Mouse (Mus musculus) embryonic facial prominence, embryonic 13.5 days (tissue): ENCODE data around the gene Pxylp1. TPM values are rescaled to one million over a fixed set of nuclear protein-coding genes. Genes with fewer than 3 reads are reported as not detected.
A peak's percentile ranks its signal among the peaks of the same experiment; 100 is the strongest.

Experiments
- ATAC-seq: fragments of 200-750 bp; cut with Nextera tagmentation; 2 replicates; pipeline ENCODE4 v1.8.0; 2017; ENCODE audit warnings: low read depth; ENCODE audit not compliant: insufficient number of reproducible peaks, insufficient read depth, low FRiP score, low TSS enrichment
- H3K27ac ChIP-seq: fragments of 300-500 bp; sonication (generic); 2 replicates; pipeline ENCODE4 v1.5.1; 2015; ENCODE audit warnings: moderate library complexity, mild to moderate bottlenecking, inconsistent platforms
- H3K27me3 ChIP-seq: fragments of 300-500 bp; sonication (generic); 2 replicates; pipeline ENCODE4 v1.6.1; 2015; ENCODE audit warnings: mild to moderate bottlenecking, inconsistent platforms
- H3K36me3 ChIP-seq: fragments of 300-500 bp; sonication (generic); 2 replicates; pipeline ENCODE4 v1.6.1; 2015; ENCODE audit warnings: mild to moderate bottlenecking, inconsistent platforms
- H3K4me1 ChIP-seq: fragments of 300-500 bp; sonication (generic); 2 replicates; pipeline ENCODE4 v1.6.1; 2015; ENCODE audit warnings: inconsistent platforms
- H3K4me2 ChIP-seq: fragments of 300-500 bp; sonication (generic); 2 replicates; pipeline ENCODE4 v1.6.1; 2015; ENCODE audit warnings: moderate library complexity, mild to moderate bottlenecking, inconsistent platforms
- H3K4me3 ChIP-seq: fragments of 300-500 bp; sonication (generic); 2 replicates; pipeline ENCODE4 v1.5.1; 2015; ENCODE audit warnings: mild to moderate bottlenecking, inconsistent platforms
- H3K9ac ChIP-seq: fragments of 300-500 bp; sonication (generic); 2 replicates; pipeline ENCODE4 v1.6.1; 2015; ENCODE audit warnings: mild to moderate bottlenecking, inconsistent platforms
- H3K9me3 ChIP-seq: fragments of 300-500 bp; sonication (generic); 2 replicates; pipeline ENCODE4 v1.6.1; 2016; ENCODE audit warnings: inconsistent platforms
- WGBS: fragments of 180-500 bp; shearing (Covaris S2); methylation state at CpG from one replicate; pipeline ENCODE4 v1.1.7; 2015; ENCODE audit warnings: mixed read lengths; 5-methylcytosine and 5-hydroxymethylcytosine counted together
- polyA plus RNA-seq: library from polyadenylated mRNA; unstranded; fragments of >200 nt; fragmentation: Nextera tagmentation; extraction: Ambion mirVana; gene quantifications from 2 replicates; pipeline ENCODE4 v1.2.1, GENCODE M21; 2015

The Pxylp1 gene
- polyA plus RNA-seq, 1 experiment from 2014 or later = 33.7 TPM

GRCm38 (mm10) chr9:96870104-96870503 is 22.4 kb downstream of the Pxylp1 start:
- 77% methylated on average over 8 of the region's 8 CpGs for WGBS
- Histone ChIP-seq H3K36me3 (peaks cover 10% of the 10 kb centered on the region; the same call in 1 of the 2 replicates), H3K9me3 (peaks cover 8% of the 10 kb centered on the region), H3K27ac (no peak overlapping the region), H3K4me3 (no peak overlapping the region), H3K4me2 (no peak overlapping the region), H3K4me1 (peaks cover 12% of the 10 kb centered on the region), H3K27me3 (no peaks in the 10 kb centered on the region), H3K9ac (no peak overlapping the region)
- ATAC-seq = no peak

GRCm38 (mm10) chr9:96869542-96869941 is 22.9 kb downstream of the Pxylp1 start:
- no peak for ATAC-seq
- peaks cover 10% of the 10 kb centered on the region; the same call in 1 of the 2 replicates for H3K36me3 ChIP-seq
- peaks cover 8% of the 10 kb centered on the region; the same call in 1 of the 2 replicates for H3K4me1 ChIP-seq
- H3K27me3 ChIP-seq = no peaks in the 10 kb centered on the region
- H3K9ac ChIP-seq = no peak overlapping the region
- no peak overlapping the region for H3K27ac ChIP-seq
- no peak overlapping the region for H3K4me3 ChIP-seq
- H3K9me3 ChIP-seq = peaks cover 8% of the 10 kb centered on the region
- no peak overlapping the region for H3K4me2 ChIP-seq
- 79% methylated on average over 5 of the region's 5 CpGs for WGBS

GRCm38 (mm10) chr9:96868546-96868945 is 23.9 kb downstream of the Pxylp1 start:
- H3K4me2 ChIP-seq = no peak overlapping the region
- H3K9ac ChIP-seq = no peak overlapping the region
- H3K27ac ChIP-seq = no peak overlapping the region
- ATAC-seq = no peak
- peaks cover 8% of the 10 kb centered on the region for H3K9me3 ChIP-seq
- 92% methylated on average over 6 of the region's 6 CpGs for WGBS
- H3K27me3 ChIP-seq = no peaks in the 10 kb centered on the region
- peaks cover 12% of the 10 kb centered on the region for H3K4me1 ChIP-seq
- peaks cover 9% of the 10 kb centered on the region; the same call in 1 of the 2 replicates for H3K36me3 ChIP-seq
- H3K4me3 ChIP-seq = no peak overlapping the region

GRCm38 (mm10) chr9:96867165-96867564 is 25.3 kb downstream of the Pxylp1 start:
- Histone ChIP-seq H3K9me3 (peaks cover 8% of the 10 kb centered on the region), H3K27ac (no peak overlapping the region), H3K27me3 (no peaks in the 10 kb centered on the region), H3K9ac (no peak overlapping the region), H3K4me3 (no peak overlapping the region), H3K4me1 (peaks cover 25% of the 10 kb centered on the region), H3K4me2 (no peak overlapping the region), H3K36me3 (peaks cover 6% of the 10 kb centered on the region; the same call in 1 of the 2 replicates)
- 67% methylated on average over 7 of the region's 7 CpGs for WGBS
- no peak for ATAC-seq

- no peak overlapping the region for H3K4me2 ChIP-seq
- no peak for ATAC-seq
- H3K9ac ChIP-seq = no peak overlapping the region
- peaks cover 34% of the 10 kb centered on the region for H3K4me1 ChIP-seq
- 94% methylated on average over 5 of the region's 5 CpGs for WGBS
- H3K4me3 ChIP-seq = no peak overlapping the region
- no peaks in the 10 kb centered on the region for H3K27me3 ChIP-seq
- H3K36me3 ChIP-seq = 0 out of 2 replicates have a peak, but pooled peaks cover 3% of the 10 kb centered on the region
- no peak overlapping the region for H3K27ac ChIP-seq
- peaks cover 6% of the 10 kb centered on the region for H3K9me3 ChIP-seq
Observed at GRCm38 (mm10) chr9:96866196-96866595, 26.3 kb downstream of the Pxylp1 start.

GRCm38 (mm10) chr9:96865473-96866050 is 26.9 kb downstream of the Pxylp1 start:
- no peak; the same call in 1 of the 2 replicates for ATAC-seq
- 60% methylated on average over 16 of the region's 16 CpGs for WGBS
- H3K4me1 ChIP-seq = peaks cover 40% of the 10 kb centered on the region

GRCm38 (mm10) chr9:96863539-96863938 is 28.9 kb downstream of the Pxylp1 start:
- no peak overlapping the region; the same call in 1 of the 2 replicates for H3K9ac ChIP-seq
- no peak overlapping the region for H3K27ac ChIP-seq
- ATAC-seq = no peak

More at GRCm38 (mm10) chr9:96865473-96866050, 26.9 kb downstream of the Pxylp1 start:
- H3K36me3 ChIP-seq = no peaks in the 10 kb centered on the region
- no peak overlapping the region for H3K4me3 ChIP-seq
- no peak overlapping the region for H3K4me2 ChIP-seq
- no peak overlapping the region for H3K9ac ChIP-seq
- H3K9me3 ChIP-seq = peaks cover 2% of the 10 kb centered on the region; the same call in 1 of the 2 replicates
- no peaks in the 10 kb centered on the region for H3K27me3 ChIP-seq
- H3K27ac ChIP-seq = no peak overlapping the region

GRCm38 (mm10) chr9:96862836-96863235 is 29.6 kb downstream of the Pxylp1 start:
- Histone ChIP-seq H3K4me1 (peaks cover 45% of the 10 kb centered on the region), H3K4me3 (no peak overlapping the region), H3K36me3 (no peaks in the 10 kb centered on the region), H3K9ac (no peak overlapping the region), H3K9me3 (no peaks in the 10 kb centered on the region), H3K4me2 (no peak overlapping the region), H3K27ac (peak overlapping the region; percentile 40; the same call in 1 of the 2 replicates), H3K27me3 (no peaks in the 10 kb centered on the region)
- no peak for ATAC-seq
- 45% methylated on average over 4 of the region's 4 CpGs for WGBS

More at GRCm38 (mm10) chr9:96863539-96863938, 28.9 kb downstream of the Pxylp1 start:
- no peak overlapping the region for H3K4me3 ChIP-seq
- H3K4me2 ChIP-seq = no peak overlapping the region
- H3K27me3 ChIP-seq = no peaks in the 10 kb centered on the region
- 52% methylated on average over 3 of the region's 3 CpGs for whole genome bisulfite sequencing
- H3K4me1 ChIP-seq = peaks cover 44% of the 10 kb centered on the region
- no peaks in the 10 kb centered on the region for H3K36me3 ChIP-seq
- no peaks in the 10 kb centered on the region for H3K9me3 ChIP-seq

- Histone ChIP-seq H3K4me1 (peaks cover 45% of the 10 kb centered on the region), H3K9ac (no peak overlapping the region), H3K27ac (peak overlapping the region; percentile 76), H3K9me3 (no peaks in the 10 kb centered on the region), H3K36me3 (no peaks in the 10 kb centered on the region), H3K4me3 (no peak overlapping the region), H3K27me3 (no peaks in the 10 kb centered on the region), H3K4me2 (0 out of 2 replicates have a peak overlapping the region, but pooled peaks have one; percentile 7)
- WGBS = 57% methylated on average over 10 of the region's 10 CpGs
- ATAC-seq = no peak
Observed at GRCm38 (mm10) chr9:96861092-96861487, 31.4 kb downstream of the Pxylp1 start.

- 81% methylated on average over 5 of the region's 5 CpGs for WGBS
- H3K27ac ChIP-seq = peak overlapping the region; percentile 76; the same call in 1 of the 2 replicates
- H3K4me1 ChIP-seq = peaks cover 41% of the 10 kb centered on the region
- H3K36me3 ChIP-seq = no peaks in the 10 kb centered on the region
- H3K4me3 ChIP-seq = no peak overlapping the region
- H3K27me3 ChIP-seq = no peaks in the 10 kb centered on the region
- ATAC-seq = no peak
- H3K9me3 ChIP-seq = no peaks in the 10 kb centered on the region
- H3K9ac ChIP-seq = no peak overlapping the region
- no peak overlapping the region for H3K4me2 ChIP-seq
Observed at GRCm38 (mm10) chr9:96860380-96861091, 31.9 kb downstream of the Pxylp1 start.

- Histone ChIP-seq H3K36me3 (no peaks in the 10 kb centered on the region), H3K4me2 (no peak overlapping the region), H3K4me3 (no peak overlapping the region), H3K9me3 (no peaks in the 10 kb centered on the region), H3K4me1 (peaks cover 41% of the 10 kb centered on the region), H3K27ac (no peak overlapping the region), H3K27me3 (no peaks in the 10 kb centered on the region), H3K9ac (no peak overlapping the region)
- 41% methylated on average over 2 of the region's 2 CpGs for WGBS
- ATAC-seq = no peak
Observed at GRCm38 (mm10) chr9:96859027-96859426, 33.4 kb downstream of the Pxylp1 start.

- Histone ChIP-seq H3K4me1 (peaks cover 40% of the 10 kb centered on the region), H3K4me2 (no peak overlapping the region), H3K9me3 (no peaks in the 10 kb centered on the region), H3K36me3 (no peaks in the 10 kb centered on the region), H3K27me3 (no peaks in the 10 kb centered on the region), H3K27ac (no peak overlapping the region), H3K9ac (no peak overlapping the region), H3K4me3 (no peak overlapping the region)
- ATAC-seq = no peak
- WGBS = 85% methylated on average over 4 of the region's 4 CpGs
Observed at GRCm38 (mm10) chr9:96857838-96858237, 34.6 kb downstream of the Pxylp1 start.
